Mouse (Mus musculus) limb, embryonic 11.5 days (tissue): ENCODE measurements around the gene Evi5. TPM values are rescaled to one million over a fixed set of nuclear protein-coding genes. Genes with fewer than 3 reads are reported as not detected.

Experiments
- ATAC-seq: fragments of 200-750 bp; cut with Nextera tagmentation; 2 replicates; pipeline ENCODE4 v1.8.0; 2017; ENCODE audit warnings: low read depth; ENCODE audit not compliant: insufficient number of reproducible peaks, low FRiP score, low TSS enrichment
- DNase-seq: peaks from one replicate; pipeline ENCODE4 v3.0.0-alpha.2; 2015; ENCODE audit warnings: low spot score
- H3K27ac ChIP-seq: fragments of 300-500 bp; sonication (generic); replicated peaks from 2 replicates; pipeline ENCODE4 v1.5.1; 2014; ENCODE audit warnings: low read depth, mild to moderate bottlenecking, low read length
- H3K27me3 ChIP-seq: fragments of 300-500 bp; sonication (generic); 2 replicates; pipeline ENCODE4 v1.6.1; 2014; ENCODE audit warnings: mild to moderate bottlenecking, low read length, mixed read lengths; ENCODE audit not compliant: control insufficient read depth, insufficient read depth
- H3K36me3 ChIP-seq: fragments of 300-500 bp; sonication (generic); 2 replicates; pipeline ENCODE4 v1.6.1; 2014; ENCODE audit warnings: mild to moderate bottlenecking, low read length, moderate library complexity, mixed read lengths; ENCODE audit not compliant: control insufficient read depth, insufficient read depth
- H3K4me1 ChIP-seq: fragments of 300-500 bp; sonication (generic); 2 replicates; pipeline ENCODE4 v1.6.1; 2014; ENCODE audit warnings: low read length, mixed read lengths; ENCODE audit not compliant: control insufficient read depth, insufficient read depth
- H3K4me2 ChIP-seq: fragments of 300-500 bp; sonication (generic); 2 replicates; pipeline ENCODE4 v1.6.1; 2014; ENCODE audit warnings: low read depth, mild to moderate bottlenecking, moderate library complexity; ENCODE audit not compliant: severe bottlenecking
- H3K4me3 ChIP-seq: fragments of 300-500 bp; sonication (generic); 2 replicates; pipeline ENCODE4 v1.5.1; 2014; ENCODE audit warnings: low read depth, low read length
- H3K9ac ChIP-seq: fragments of 300-500 bp; sonication (generic); 2 replicates; pipeline ENCODE4 v1.6.1; 2014; ENCODE audit warnings: mild to moderate bottlenecking, low read length
- H3K9me3 ChIP-seq: fragments of 300-500 bp; sonication (generic); 2 replicates; pipeline ENCODE4 v1.6.1; 2016; ENCODE audit warnings: low read length; ENCODE audit not compliant: control insufficient read depth
- WGBS: fragments of 180-500 bp; shearing (Covaris S2); extraction: QIAGEN DNeasy Blood & Tissue Kit; methylation state at CpG from one replicate; pipeline ENCODE4 v1.1.7; 2014; 5-methylcytosine and 5-hydroxymethylcytosine counted together
- polyA plus RNA-seq: library from polyadenylated mRNA; unstranded; fragments of >200 nt; fragmentation: Nextera tagmentation; extraction: Ambion mirVana; gene quantifications from 2 replicates; pipeline ENCODE4 v1.2.1, GENCODE M21; 2014

Evi5 gene
- polyA plus RNA-seq, 1 experiment from 2014 or later = 66.9 TPM

DNA sequence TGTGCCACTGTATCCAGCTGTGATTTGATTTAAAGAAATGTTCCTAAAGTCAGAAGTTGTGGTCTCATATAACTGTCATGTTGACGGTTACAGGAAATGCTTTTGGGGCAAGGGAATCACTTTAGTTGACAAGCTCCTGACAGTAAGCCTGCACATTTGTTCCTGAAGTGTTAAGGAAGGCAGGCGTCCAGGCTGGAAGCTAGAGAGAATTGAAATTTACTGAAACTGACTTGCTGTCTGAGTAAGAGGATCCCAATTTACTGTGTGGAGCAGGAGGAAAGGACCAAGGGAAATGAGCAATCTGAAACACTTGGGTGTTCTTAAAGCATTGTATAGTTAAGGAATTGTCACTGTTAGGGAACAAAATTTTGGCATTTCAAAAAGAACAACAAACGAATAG, 155.7 kb downstream of the Evi5 start:
- Histone ChIP-seq H3K4me3 (no peak overlapping the region), H3K4me1 (peaks cover 11% of the 10 kb centered on the region; the same call in 1 of the 2 replicates), H3K27me3 (peaks cover 69% of the 10 kb centered on the region), H3K36me3 (no peaks in the 10 kb centered on the region), H3K9me3 (no peaks in the 10 kb centered on the region), H3K9ac (no peak overlapping the region), H3K4me2 (no peak overlapping the region), H3K27ac (no peak overlapping the region)
- ATAC-seq (no peak), DNase-seq (peak; percentile 29)
- 7% methylated on average over 3 of the region's 3 CpGs for WGBS

DNA sequence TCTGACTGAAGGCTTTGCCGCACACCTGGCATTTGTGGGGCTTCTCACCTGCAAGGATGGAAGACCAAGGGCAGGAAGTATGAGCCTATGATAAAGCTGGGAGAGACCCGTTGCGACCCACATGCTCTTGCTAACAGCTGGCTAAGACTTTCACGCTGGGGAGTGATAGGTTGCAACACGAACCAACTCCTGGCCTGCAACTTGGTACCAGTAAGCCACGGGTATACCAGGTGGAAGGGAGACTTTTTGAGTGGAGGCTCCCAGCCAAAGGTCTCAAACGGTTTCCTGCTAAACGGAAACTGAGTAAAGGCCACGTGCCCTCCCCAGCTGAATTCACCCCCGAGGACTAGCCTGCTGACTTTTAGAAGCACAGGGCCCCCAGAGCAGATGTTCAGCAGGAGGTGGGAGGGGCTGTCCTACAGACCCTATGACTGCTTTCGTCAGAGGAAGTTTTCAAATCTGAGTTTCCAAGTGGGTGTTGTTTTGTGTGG, 157.0 kb downstream of the Evi5 start:
- Histone ChIP-seq H3K9ac (no peak overlapping the region), H3K27me3 (peaks cover 56% of the 10 kb centered on the region), H3K4me3 (no peak overlapping the region), H3K27ac (no peak overlapping the region), H3K36me3 (no peaks in the 10 kb centered on the region), H3K4me2 (no peak overlapping the region), H3K9me3 (no peaks in the 10 kb centered on the region), H3K4me1 (peaks cover 8% of the 10 kb centered on the region; the same call in 1 of the 2 replicates)
- 0 out of 2 replicates have a peak, but pooled peaks have one; percentile 50 for ATAC-seq
- DNase-seq = peak; percentile 30
- WGBS = 11% methylated on average over 11 of the region's 11 CpGs

DNA sequence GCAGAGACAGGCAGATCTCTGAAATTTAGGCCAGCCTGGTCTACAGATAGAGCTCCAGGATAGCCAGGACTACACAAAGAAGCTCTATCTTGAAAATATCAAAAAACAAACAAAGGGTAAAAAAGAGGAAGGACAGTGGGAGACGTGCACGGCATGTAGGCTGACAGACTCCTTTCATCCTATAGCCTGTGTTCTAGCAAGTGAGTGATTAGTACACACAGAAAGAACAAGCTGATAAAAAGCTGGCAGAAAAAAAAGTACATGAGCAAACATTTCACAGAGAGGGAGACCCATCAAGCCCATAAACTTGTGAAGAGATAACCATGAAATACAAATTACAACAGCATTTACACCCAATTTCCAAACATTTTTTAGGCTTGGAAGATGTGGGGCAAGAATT, 163.2 kb downstream of the Evi5 start:
- Histone ChIP-seq H3K4me2 (no peak overlapping the region), H3K4me1 (no peaks in the 10 kb centered on the region), H3K9ac (no peak overlapping the region), H3K9me3 (no peaks in the 10 kb centered on the region), H3K27ac (no peak overlapping the region), H3K4me3 (no peak overlapping the region), H3K36me3 (no peaks in the 10 kb centered on the region), H3K27me3 (peaks cover 1% of the 10 kb centered on the region; the same call in 1 of the 2 replicates)
- DNase-seq = no peak
- 84% methylated on average over 2 of the region's 2 CpGs for WGBS
- no peak for ATAC-seq

DNA sequence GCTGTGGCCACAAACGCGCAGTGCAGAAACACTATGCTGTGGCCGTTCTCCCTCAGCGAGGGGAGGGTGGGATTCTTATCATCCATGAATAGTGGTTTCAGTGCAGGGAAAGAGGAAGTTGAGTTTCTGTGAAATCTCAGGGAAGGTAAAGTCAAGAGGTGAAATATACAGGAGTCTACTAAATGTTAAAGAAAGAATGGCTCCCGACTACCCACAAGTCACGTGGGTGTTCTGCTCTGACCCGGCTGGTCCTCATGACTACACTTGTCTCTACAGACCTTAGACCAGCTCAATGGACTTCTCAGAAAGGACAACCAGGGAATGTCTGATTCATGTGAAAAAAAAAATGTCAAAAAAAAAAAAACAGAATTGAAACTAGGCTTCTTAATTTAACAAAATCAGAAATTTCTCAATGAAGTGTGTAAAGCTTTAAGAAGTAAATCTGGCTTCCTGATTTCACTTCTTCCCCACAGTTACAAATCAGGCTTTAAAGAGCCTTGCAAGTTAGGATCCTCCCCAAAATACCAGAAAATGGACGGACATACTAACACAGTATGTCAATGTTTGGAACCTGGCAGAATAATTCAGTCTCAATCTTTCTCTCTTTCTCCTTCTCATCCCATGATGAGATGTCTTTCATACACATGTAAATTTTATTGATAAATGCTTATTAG, 166.6 kb downstream of the Evi5 start:
- WGBS = 92% methylated on average over 8 of the region's 8 CpGs
- no peaks in the 10 kb centered on the region for H3K4me1 ChIP-seq
- H3K27me3 ChIP-seq = no peaks in the 10 kb centered on the region
- H3K27ac ChIP-seq = no peak overlapping the region
- ATAC-seq = no peak
- H3K9me3 ChIP-seq = no peaks in the 10 kb centered on the region
- H3K4me2 ChIP-seq = no peak overlapping the region
- H3K4me3 ChIP-seq = no peak overlapping the region
- no peak overlapping the region for H3K9ac ChIP-seq
- H3K36me3 ChIP-seq = no peaks in the 10 kb centered on the region
- no peak for DNase-seq

DNA sequence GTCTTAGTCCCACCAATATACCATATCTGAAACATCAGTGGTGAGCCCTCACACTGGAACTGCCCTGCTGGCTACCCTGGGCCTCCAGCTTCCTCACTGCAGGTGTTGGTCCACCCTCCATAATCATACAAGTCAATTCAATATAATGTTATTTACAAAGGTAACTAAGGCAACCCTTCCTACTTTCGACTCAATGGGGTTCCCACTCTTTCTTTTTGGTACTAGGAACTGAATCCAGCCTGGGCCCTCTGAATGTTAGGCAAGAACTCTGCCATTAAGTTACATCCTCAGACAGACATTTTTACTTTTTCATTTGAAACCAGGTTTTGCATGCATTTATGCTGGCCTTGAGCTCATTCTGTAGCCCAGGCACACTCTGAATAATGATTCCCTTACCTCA, 168.6 kb downstream of the Evi5 start:
- Histone ChIP-seq H3K9ac (no peak overlapping the region), H3K9me3 (no peaks in the 10 kb centered on the region), H3K4me3 (no peak overlapping the region), H3K36me3 (no peaks in the 10 kb centered on the region), H3K4me2 (no peak overlapping the region), H3K27ac (no peak overlapping the region), H3K4me1 (no peaks in the 10 kb centered on the region), H3K27me3 (no peaks in the 10 kb centered on the region)
- 65% methylated on average over 1 of the region's 1 CpGs for WGBS
- DNase-seq (no peak), ATAC-seq (no peak)

DNA sequence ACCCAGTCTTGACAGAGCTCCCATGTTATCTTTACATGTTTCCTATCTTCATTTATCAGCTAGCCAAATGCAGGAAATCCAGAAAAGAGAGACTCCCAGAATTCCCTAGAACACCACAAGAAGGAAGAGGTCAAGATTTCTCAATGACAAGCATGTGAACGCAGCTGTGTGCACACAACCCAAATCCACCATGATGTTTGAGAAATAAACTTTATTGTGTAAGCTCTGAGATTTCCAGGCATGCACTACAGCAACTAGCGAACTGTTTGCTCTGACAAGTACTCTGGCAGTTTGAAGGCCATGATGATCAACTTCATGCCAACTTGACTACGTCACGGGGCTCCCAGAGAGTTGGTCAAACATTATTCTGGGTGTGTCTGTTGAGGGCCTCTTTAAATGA, 169.2 kb downstream of the Evi5 start:
- Histone ChIP-seq H3K36me3 (no peaks in the 10 kb centered on the region), H3K4me1 (no peaks in the 10 kb centered on the region), H3K9me3 (no peaks in the 10 kb centered on the region), H3K27me3 (no peaks in the 10 kb centered on the region), H3K4me3 (no peak overlapping the region), H3K9ac (no peak overlapping the region), H3K4me2 (no peak overlapping the region), H3K27ac (no peak overlapping the region)
- WGBS = 87% methylated on average over 4 of the region's 4 CpGs
- ATAC-seq (no peak), DNase-seq (no peak)

DNA sequence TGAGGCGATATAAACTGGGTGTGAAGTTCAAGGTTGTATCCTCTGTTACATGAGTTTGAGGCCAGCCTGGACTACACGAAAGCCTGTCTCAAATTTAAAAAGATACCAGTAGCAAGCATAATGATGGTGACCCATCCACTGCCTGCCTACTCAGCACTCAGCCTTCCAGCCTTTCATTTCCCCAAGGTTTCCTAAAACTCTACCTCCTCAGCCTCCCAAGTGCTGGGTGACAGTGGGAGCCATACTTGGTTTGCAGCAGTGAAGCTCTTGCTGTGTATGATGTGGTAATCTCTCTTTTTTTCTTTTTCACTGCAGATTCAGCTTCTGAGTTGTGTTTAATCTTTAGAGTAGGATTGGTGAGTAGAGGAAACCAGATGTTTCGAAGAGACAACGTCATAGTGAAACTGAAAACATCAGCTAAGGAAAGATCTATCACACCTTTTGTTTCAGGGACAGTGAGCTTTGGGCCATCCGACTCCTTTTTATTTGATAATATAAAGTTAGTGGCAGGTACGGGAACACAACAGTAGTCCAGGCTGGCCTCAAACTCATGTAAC, 171.6 kb downstream of the Evi5 start:
- WGBS = 83% methylated on average over 6 of the region's 6 CpGs
- H3K9me3 ChIP-seq = no peaks in the 10 kb centered on the region
- no peak overlapping the region for H3K9ac ChIP-seq
- no peaks in the 10 kb centered on the region for H3K36me3 ChIP-seq
- no peak overlapping the region for H3K4me3 ChIP-seq
- DNase-seq (no peak), ATAC-seq (no peak)
- H3K27me3 ChIP-seq = no peaks in the 10 kb centered on the region
- no peaks in the 10 kb centered on the region for H3K4me1 ChIP-seq
- H3K4me2 ChIP-seq = no peak overlapping the region
- H3K27ac ChIP-seq = no peak overlapping the region

DNA sequence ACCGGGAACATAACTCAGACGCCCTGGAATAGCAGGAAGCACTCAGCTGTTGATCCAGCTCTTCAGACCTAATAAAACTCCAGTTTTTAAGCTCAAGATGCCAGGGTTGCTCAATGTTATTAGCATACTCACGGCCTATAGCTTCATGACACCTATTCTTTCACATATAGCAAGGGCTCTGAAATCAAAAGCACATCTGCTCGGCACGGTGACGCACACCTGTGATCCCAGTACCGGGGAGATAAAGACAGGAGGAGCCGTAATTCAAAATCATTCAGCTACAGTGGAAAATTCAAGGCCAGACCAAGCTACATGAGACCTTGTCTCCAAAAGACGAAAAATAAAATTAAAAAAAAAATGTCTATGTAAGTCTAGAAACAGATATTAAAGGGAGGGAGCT, 173.2 kb downstream of the Evi5 start:
- no peaks in the 10 kb centered on the region for H3K9me3 ChIP-seq

More for the DNA sequence above, 173.2 kb downstream of the Evi5 start:
- Histone ChIP-seq H3K27me3 (no peaks in the 10 kb centered on the region), H3K4me3 (no peak overlapping the region), H3K4me1 (no peaks in the 10 kb centered on the region), H3K36me3 (no peaks in the 10 kb centered on the region), H3K9ac (no peak overlapping the region), H3K4me2 (no peak overlapping the region), H3K27ac (no peak overlapping the region)
- 80% methylated on average over 9 of the region's 9 CpGs for WGBS
- ATAC-seq (no peak), DNase-seq (no peak)
